Mouse (Mus musculus): ENCODE measurements at regions not wholly inside any gene's neighbourhood (a gene's known extent, or its start where the extent isn't known, plus 50 kb on each side); places are given as distances from the start of the nearest gene placed in this dataset.

DNA sequence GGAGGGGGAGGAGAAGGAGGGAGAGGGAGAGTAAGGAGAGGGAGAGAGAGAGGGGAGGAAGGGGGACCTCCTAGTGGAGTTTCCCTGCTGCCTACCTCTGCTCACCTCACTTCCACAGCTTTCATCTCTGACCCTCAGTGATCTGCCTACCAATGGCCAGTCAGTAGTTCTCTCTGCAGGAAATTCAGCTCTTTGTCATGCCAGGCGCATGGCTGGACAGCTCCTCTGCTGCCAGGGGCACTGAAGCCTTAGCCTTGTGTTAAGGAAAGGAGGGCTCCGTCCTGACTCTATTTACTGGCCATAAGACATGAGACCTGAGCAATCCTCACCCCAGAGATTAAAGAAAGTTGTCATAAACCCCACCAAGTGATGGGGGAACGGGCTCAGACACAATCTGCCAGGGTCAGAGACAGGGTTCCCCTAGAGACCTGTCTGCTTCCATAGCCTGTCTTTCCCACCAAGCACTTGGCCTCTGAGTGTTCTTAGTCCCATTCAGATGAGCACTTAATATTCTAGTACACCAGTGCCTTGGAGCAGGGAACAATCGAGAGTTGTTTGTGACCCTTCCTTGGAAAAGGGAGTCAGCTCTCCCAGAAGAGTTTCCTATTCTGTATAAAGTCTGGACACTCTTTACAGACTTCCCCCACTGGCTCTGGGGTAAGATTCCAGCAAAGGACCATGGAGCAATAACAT lies 65.9 kb upstream of the Ppp2r5a start:
- WGBS = 69% methylated on average over 4 of the region's 4 CpGs
- Histone ChIP-seq H3K27me3 (ENCODE audit: control insufficient read depth, insufficient read depth, low read length) (no peaks in the 10 kb centered on the region), H3K4me3 (ENCODE audit: low read depth, low read length) (no peak overlapping the region), H3K36me3 (ENCODE audit: control insufficient read depth, insufficient read depth, low read length) (no peaks in the 10 kb centered on the region), H3K27ac (ENCODE audit: insufficient read depth, low read depth, low read length) (no peak overlapping the region), H3K4me1 (ENCODE audit: control insufficient read depth, insufficient read depth, insufficient read length, low read length) (no peaks in the 10 kb centered on the region)
- TF ChIP-seq CTCF (IDR thresholded peaks at IDR 0.05; ENCODE audit: extremely low read depth, insufficient read length, insufficient replicate concordance, low read depth, low read length) (no peak), POLR2A (IDR thresholded peaks at IDR 0.05; ENCODE audit: low read depth, low read length) (no peak)

DNA sequence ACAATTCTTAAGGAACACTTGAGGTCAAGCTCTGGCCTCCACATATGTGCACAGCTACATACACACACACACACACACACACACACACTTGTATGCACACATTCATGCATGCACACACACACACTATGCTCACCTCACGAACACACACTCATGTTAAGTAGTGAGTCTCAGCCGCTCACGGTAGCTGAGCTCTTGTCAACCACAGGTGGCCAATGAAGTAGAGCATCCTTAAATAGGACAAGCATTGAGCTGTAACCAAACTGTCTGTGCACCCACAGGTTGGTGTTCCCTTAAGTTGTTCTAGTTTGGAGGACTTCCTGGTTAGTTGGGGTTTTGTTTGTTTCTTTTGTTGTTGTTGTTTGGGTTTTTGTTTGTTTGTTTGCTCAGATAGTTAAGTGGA lies 63.2 kb upstream of the Ppp2r5a start:
- Histone ChIP-seq H3K4me1 (ENCODE audit: control insufficient read depth, insufficient read depth, insufficient read length, low read length) (peaks cover 2% of the 10 kb centered on the region; the same call in 1 of the 2 replicates), H3K27ac (ENCODE audit: insufficient read depth, low read depth, low read length) (no peak overlapping the region), H3K4me3 (ENCODE audit: low read depth, low read length) (no peak overlapping the region), H3K36me3 (ENCODE audit: control insufficient read depth, insufficient read depth, low read length) (no peaks in the 10 kb centered on the region), H3K27me3 (ENCODE audit: control insufficient read depth, insufficient read depth, low read length) (no peaks in the 10 kb centered on the region)
- WGBS = 88% methylated on average over 3 of the region's 3 CpGs
- no peak for TF ChIP-seq POLR2A (IDR thresholded peaks at IDR 0.05; ENCODE audit: low read depth, low read length)
- TF ChIP-seq CTCF (IDR thresholded peaks at IDR 0.05; ENCODE audit: extremely low read depth, insufficient read length, insufficient replicate concordance, low read depth, low read length) = no peak

DNA sequence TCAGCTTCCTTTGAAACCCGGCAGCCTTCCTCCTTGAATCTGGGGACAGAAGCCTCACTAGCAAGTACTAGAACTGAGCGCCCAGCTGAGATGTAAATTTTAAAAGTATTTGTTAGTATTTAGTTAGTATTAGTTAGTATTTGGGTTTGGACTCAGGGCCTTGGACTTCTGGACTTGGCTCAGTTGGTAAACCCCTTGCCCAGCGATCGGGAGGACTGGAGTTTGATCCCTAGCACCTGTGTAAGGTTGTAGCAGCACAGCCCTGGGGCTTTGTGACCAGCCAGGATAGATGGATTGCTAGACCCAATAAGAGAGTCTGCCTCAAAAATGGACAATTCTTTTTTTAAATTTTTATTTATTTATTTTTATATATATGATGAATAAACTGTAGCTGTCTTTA lies 62.7 kb upstream of the Ppp2r5a start:
- Histone ChIP-seq H3K27ac (ENCODE audit: insufficient read depth, low read depth, low read length) (no peak overlapping the region), H3K27me3 (ENCODE audit: control insufficient read depth, insufficient read depth, low read length) (no peaks in the 10 kb centered on the region), H3K36me3 (ENCODE audit: control insufficient read depth, insufficient read depth, low read length) (no peaks in the 10 kb centered on the region), H3K4me1 (ENCODE audit: control insufficient read depth, insufficient read depth, insufficient read length, low read length) (peaks cover 2% of the 10 kb centered on the region; the same call in 1 of the 2 replicates), H3K4me3 (ENCODE audit: low read depth, low read length) (no peak overlapping the region)
- WGBS = 74% methylated on average over 4 of the region's 4 CpGs
- no peak for TF ChIP-seq CTCF (IDR thresholded peaks at IDR 0.05; ENCODE audit: extremely low read depth, insufficient read length, insufficient replicate concordance, low read depth, low read length)
- TF ChIP-seq POLR2A (IDR thresholded peaks at IDR 0.05; ENCODE audit: low read depth, low read length) = no peak

DNA sequence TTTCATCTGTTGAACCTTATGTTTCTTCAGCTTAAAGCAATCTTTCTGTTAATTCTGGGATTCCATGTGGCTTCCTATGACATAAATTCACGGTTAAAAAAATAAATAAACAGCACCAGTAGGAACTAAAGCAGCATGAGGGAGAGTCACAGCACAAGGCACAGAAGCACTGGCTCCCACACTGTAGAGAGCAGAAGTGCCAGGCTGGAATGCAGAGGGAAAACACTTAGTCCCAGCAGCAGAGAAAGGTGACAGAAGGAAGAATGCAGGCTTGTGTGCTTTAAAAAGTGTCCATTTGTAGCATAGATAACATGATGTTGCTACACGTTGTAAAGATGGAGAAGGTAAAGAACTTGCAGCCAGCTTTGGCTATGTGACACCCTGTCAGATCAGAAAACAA lies 62.1 kb upstream of the Ppp2r5a start:
- Histone ChIP-seq H3K36me3 (ENCODE audit: control insufficient read depth, insufficient read depth, low read length) (no peaks in the 10 kb centered on the region), H3K27me3 (ENCODE audit: control insufficient read depth, insufficient read depth, low read length) (no peaks in the 10 kb centered on the region), H3K4me3 (ENCODE audit: low read depth, low read length) (no peak overlapping the region), H3K4me1 (ENCODE audit: control insufficient read depth, insufficient read depth, insufficient read length, low read length) (peaks cover 2% of the 10 kb centered on the region; the same call in 1 of the 2 replicates), H3K27ac (ENCODE audit: insufficient read depth, low read depth, low read length) (no peak overlapping the region)
- WGBS = 43% methylated on average over 2 of the region's 2 CpGs
- TF ChIP-seq POLR2A (IDR thresholded peaks at IDR 0.05; ENCODE audit: low read depth, low read length) = no peak
- TF ChIP-seq CTCF (IDR thresholded peaks at IDR 0.05; ENCODE audit: extremely low read depth, insufficient read length, insufficient replicate concordance, low read depth, low read length) = no peak

DNA sequence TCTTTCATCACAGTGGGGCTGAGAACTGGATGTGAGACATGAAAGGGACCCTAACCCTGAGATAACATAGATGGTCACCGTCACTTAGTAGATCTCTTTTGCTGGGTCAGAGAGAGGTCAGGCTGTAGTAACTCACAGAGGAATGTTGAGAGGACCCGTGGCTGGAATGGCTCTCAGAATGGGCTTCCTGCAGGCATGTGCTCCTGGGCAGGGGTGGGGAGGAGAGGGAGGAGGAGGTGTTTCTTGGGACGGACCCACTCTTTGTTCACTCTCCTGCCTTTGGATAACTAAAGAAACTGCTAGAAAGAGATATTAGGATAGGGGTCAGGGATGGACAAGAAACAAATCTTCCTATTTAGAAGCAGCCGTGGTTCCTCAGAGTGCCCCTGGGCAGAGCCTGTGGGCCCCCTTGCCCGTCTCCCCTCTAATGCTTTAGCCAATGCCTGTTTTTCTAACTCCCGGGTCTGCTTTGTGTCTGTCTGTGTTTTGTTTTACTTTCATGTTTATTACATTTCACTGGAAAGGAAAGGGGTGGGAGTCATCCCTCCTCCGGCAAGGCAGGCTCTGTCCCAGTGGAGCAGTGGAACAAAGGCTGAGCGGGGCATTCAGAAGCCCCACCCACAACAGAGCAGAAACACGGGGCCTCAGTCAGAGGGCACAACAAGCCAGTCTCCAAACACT lies 58.9 kb upstream of the Ppp2r5a start:
- 35% methylated on average over 9 of the region's 9 CpGs for WGBS
- no peak overlapping the region for H3K27ac ChIP-seq (ENCODE audit: insufficient read depth, low read depth, low read length)
- TF ChIP-seq POLR2A (IDR thresholded peaks at IDR 0.05; ENCODE audit: low read depth, low read length) (no peak), CTCF (IDR thresholded peaks at IDR 0.05; ENCODE audit: extremely low read depth, insufficient read length, insufficient replicate concordance, low read depth, low read length) (no peak)
- H3K4me1 ChIP-seq (ENCODE audit: control insufficient read depth, insufficient read depth, insufficient read length, low read length) = peaks cover 2% of the 10 kb centered on the region; the same call in 1 of the 2 replicates
- no peak overlapping the region for H3K4me3 ChIP-seq (ENCODE audit: low read depth, low read length)
- H3K27me3 ChIP-seq (ENCODE audit: control insufficient read depth, insufficient read depth, low read length) = no peaks in the 10 kb centered on the region
- H3K36me3 ChIP-seq (ENCODE audit: control insufficient read depth, insufficient read depth, low read length) = no peaks in the 10 kb centered on the region

DNA sequence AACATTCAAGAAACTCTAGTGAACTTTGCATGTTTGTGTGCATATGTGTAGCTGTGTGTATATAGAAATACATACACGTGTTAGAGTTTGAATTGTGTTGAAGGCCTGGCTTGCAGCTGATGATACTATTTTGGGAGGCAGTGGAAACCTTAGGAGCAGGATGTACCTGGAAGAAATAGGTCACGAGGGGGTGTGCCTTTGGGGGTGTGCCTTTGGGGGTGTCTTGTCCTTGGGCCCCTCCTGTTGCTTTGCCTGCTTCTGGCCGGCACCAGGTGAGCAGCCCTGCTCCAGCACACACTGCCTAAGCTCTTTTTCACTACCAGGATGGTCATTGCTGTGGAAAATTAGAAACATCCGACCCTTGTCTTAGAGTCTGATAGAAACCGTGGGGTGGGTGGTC lies 56.0 kb upstream of the Ppp2r5a start:
- TF ChIP-seq CTCF (IDR thresholded peaks at IDR 0.05; ENCODE audit: extremely low read depth, insufficient read length, insufficient replicate concordance, low read depth, low read length) (no peak), POLR2A (IDR thresholded peaks at IDR 0.05; ENCODE audit: low read depth, low read length) (no peak)
- H3K27me3 ChIP-seq (ENCODE audit: control insufficient read depth, insufficient read depth, low read length) = no peaks in the 10 kb centered on the region
- 73% methylated on average over 5 of the region's 5 CpGs for WGBS
- H3K4me1 ChIP-seq (ENCODE audit: control insufficient read depth, insufficient read depth, insufficient read length, low read length) = peaks cover 2% of the 10 kb centered on the region; the same call in 1 of the 2 replicates
- no peak overlapping the region for H3K4me3 ChIP-seq (ENCODE audit: low read depth, low read length)
- H3K36me3 ChIP-seq (ENCODE audit: control insufficient read depth, insufficient read depth, low read length) = no peaks in the 10 kb centered on the region
- no peak overlapping the region for H3K27ac ChIP-seq (ENCODE audit: insufficient read depth, low read depth, low read length)

DNA sequence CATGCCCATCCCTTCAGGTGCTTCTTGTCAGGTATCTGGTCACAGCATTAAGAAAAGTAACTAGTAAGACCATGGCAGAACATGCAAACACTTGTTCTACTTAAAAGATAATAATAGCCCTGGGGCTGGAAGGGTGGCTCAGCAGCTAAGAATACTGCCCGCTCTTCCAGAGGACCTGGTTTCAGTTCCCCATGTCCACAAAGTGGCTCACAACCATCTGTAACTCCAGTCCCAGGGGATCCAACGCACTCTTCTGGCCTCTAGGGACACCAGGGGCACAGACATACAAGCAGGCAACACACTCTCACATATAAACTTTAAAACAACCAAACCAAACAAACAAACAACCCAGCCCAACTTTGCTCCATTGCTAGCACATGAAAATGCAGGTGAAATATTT lies 55.2 kb upstream of the Ppp2r5a start:
- H3K27ac ChIP-seq (ENCODE audit: insufficient read depth, low read depth, low read length) = no peak overlapping the region
- WGBS = 82% methylated on average over 2 of the region's 2 CpGs

More for the DNA sequence above, 55.2 kb upstream of the Ppp2r5a start:
- TF ChIP-seq POLR2A (IDR thresholded peaks at IDR 0.05; ENCODE audit: low read depth, low read length) (no peak), CTCF (IDR thresholded peaks at IDR 0.05; ENCODE audit: extremely low read depth, insufficient read length, insufficient replicate concordance, low read depth, low read length) (no peak)
- Histone ChIP-seq H3K27me3 (ENCODE audit: control insufficient read depth, insufficient read depth, low read length) (no peaks in the 10 kb centered on the region), H3K4me1 (ENCODE audit: control insufficient read depth, insufficient read depth, insufficient read length, low read length) (peaks cover 2% of the 10 kb centered on the region; the same call in 1 of the 2 replicates), H3K4me3 (ENCODE audit: low read depth, low read length) (no peak overlapping the region), H3K36me3 (ENCODE audit: control insufficient read depth, insufficient read depth, low read length) (no peaks in the 10 kb centered on the region)

All from small intestine, adult 2 months (tissue).